Mouse (Mus musculus) common myeloid progenitor, adult 5-6 weeks (primary cell): ENCODE measurements around the gene Lrfn4. TPM values are rescaled to one million over a fixed set of nuclear protein-coding genes. Genes with fewer than 3 reads are reported as not detected.
"Not testable (repeated sequence)": the region's sequence is repeated elsewhere in the genome, so short reads cannot be mapped to it uniquely, and the experiment has no call there.

Source experiments
- ATAC-seq: replicated peaks from 2 replicates; pipeline ENCODE4 v1.8.0; 2016; ENCODE audit warnings: low read depth, mild to moderate bottlenecking, moderate TSS enrichment, inconsistent platforms; ENCODE audit not compliant: poor library complexity, severe bottlenecking
- total RNA-seq: library from RNA; stranded (forward); fragments of 200-1000, 187-1606 nt; gene quantifications from 2 replicates; pipeline ENCODE4 v1.2.3, GENCODE M21; 2017

Gene Lrfn4
- total RNA-seq, 1 experiment from 2014 or later: 2.9 TPM

- no peak for ATAC-seq
Measured at GRCm38 (mm10) chr19:4612181-4612961, 3.1 kb downstream of the Lrfn4 start.

DNA sequence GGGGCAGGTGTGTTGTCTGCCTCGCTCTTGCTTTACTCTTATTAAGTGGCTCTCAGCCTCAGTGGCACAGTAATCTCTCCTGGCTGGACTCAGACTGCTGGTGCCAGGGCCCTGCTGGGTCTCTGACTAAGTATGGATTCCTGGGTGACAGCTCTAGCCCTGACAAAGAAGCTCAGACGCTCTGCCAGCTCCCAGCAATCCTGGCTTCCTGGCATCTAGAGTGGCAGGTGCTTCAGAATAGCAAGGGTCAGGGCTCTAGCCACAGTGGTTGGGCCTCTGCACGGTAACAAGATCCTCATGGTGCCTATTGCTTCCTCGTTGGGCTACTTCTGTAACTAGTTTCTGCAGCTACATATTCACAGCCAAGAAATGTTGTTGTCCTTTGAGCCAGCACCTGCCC lies 5.4 kb downstream of the Lrfn4 start:
- ATAC-seq: no peak

GRCm38 (mm10) chr19:4608511-4608910 lies 7.0 kb downstream of the Lrfn4 start:
- ATAC-seq: no peak

DNA sequence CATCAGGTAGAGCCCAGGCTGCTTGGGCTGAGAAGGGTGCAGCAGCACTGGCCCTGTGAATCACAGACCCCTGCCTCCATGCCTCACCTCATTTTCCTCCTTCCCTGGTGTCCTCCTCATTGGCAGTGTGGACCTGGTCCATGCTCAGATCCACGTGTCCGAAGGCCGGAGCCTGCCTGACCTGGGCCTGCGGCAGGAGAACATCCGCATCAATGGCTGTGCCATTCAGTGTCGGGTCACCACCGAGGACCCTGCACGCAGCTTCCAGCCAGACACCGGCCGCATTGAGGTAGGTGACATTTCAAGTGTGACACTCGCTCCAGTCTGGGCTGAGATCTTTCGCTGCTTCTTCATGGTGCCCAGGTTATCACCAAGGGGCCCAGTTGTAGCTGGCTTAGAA lies 8.1 kb downstream of the Lrfn4 start:
- no peak for ATAC-seq

DNA sequence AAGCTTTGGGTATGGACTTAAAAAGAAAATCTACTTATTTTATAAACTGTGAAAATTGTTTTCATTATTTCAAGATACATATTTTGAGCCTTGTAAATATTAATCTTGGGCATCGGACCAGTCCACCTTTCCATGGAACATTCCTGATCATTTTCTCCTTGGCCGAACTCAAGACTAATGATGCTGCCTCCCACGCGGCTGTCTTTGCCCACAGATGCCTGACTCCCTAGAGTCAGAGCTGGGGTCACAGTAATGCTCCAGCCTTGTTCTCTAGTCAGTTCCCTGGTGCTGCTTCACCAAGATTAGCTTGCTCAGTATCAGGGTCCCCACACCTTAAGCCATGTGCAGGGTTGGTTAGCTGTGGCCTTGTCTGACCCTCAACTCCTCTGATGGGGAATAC lies 9.8 kb downstream of the Lrfn4 start:
- no peak for ATAC-seq

DNA sequence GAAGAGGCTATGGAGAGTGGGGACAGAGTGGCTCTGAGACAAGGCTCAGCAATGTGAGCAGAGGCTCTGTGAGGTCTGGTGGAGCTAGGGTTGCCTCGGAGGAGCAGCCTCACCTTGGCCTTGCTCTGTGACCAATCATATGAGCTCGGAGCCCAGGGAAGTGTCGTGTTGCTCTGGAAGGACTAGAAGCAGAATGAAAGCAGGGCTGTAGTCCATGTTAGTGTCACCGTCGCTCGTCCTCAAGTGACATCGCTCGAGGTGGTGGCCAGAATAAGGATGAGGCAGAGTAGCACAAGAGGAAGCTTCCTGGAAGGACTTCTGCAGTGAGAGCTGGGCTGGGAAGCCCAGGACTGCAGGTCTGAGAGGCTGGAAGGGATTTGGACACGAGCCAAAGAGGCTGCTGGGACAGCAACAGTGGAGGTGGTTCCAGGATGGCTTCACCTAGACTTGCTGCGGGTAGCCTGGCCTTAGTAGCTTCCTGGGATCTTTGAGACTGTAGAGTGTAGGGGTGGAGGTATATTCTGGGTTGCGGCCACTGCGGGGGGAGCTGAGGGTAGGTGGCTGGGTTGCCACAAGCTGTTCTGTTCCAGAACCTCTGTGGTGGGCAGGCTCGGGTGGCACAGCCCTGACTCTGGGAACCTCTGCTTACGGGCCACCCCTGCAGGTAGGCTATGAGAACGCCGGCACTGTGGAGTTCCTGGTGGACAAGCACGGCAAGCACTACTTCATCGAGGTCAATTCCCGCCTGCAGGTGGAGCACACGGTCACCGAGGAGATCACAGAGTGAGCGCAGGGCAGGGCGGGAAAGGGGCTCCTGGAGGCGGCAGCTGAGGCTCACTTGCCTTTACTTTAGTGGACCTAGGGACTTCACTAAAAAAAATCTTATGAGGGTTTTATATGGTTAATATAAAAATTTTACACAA lies 11.4 kb downstream of the Lrfn4 start:
- ATAC-seq: peak; percentile 92

DNA sequence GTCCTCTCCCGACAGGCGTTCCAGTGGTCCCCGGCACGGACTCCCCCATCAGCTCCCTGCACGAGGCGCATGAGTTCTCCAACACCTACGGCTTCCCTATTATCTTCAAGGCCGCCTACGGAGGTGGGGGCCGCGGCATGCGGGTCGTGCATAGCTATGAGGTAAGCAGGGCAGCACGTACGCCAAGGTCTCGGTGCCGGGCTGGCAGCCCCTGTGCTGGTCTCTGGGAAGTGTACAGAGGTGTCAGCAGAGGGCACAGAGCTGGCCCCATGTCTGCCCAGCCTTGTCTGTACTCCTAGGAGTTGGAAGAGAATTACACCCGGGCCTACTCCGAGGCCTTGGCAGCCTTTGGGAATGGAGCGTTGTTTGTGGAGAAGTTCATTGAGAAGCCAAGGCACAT lies 13.0 kb downstream of the Lrfn4 start:
- ATAC-seq: no peak

- no peak for ATAC-seq
Measured at GRCm38 (mm10) chr19:4596071-4596470, 19.4 kb downstream of the Lrfn4 start.

DNA sequence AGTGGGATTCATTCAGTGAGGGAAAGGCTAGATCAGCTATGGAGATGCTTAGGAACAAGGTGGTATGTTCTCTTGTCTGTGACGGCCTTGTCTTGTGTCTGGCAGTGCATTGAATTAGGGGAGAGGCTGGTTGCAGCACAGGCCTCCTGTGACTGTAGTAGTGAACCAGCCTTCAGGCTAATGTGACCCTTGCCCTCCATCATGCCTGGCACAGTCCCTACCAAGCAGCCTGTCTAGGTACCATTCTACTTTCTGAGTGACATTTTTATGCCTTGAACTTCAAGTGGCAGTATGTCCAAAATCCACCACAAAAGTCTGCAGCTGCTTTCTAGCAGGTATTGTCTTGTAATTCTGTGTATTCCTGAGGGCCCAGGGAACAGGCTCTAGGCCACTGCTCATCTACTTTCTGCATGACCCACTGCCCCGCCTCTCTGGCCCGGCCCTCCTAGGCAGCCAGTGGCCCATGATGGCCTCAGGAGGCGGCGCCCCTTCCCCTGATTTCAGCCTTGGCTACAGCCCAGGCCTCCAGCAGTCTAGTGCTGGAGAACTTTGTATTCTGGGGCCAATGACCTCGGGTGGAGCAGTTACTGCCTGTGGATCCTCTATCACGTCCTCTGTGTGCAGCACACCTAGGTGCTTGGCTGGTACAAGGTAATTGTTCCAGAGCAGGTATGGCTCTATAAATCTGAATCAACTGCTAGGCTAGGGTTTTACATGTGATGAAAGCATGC lies 21.5 kb downstream of the Lrfn4 start:
- no peak for ATAC-seq

DNA sequence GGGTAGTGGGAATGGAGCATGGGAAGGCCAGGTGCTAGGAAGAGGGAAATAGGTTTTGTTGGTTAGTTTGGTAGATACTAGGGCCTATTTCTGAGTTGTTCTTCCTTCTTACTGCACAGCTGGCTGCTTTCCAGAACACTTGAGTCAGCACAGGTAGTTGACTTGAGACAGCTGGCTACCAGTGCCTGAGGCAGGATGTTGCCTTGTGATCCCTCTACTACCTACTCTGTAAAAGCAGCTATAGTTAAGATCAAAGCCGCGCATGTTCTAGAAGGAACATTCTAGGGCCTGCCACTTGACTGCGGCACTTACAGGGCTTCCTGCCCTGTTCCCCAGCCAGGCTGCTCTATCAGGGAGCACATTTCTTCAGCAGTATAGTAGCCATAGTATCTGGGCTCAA lies 25.4 kb downstream of the Lrfn4 start:
- ATAC-seq: no peak

DNA sequence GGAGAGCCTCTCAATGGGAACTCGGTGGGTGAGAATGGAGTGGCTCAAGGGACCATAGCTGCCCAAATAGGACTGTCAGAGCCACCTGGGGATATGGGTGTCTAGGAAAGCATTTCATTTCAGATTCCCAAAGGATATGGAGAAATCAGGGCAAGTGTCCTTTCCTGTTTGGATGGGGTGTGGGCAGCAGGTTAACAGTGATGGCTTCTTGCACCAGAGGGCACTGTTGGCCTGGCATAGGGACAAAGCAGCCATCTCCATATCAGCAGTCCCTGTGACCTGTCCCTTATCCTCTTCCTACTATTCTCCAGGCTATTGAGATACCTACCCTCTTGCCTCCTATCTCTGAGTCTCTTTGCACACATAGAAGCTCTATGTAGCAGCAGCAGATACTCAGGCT lies 26.4 kb downstream of the Lrfn4 start:
- no peak for ATAC-seq

DNA sequence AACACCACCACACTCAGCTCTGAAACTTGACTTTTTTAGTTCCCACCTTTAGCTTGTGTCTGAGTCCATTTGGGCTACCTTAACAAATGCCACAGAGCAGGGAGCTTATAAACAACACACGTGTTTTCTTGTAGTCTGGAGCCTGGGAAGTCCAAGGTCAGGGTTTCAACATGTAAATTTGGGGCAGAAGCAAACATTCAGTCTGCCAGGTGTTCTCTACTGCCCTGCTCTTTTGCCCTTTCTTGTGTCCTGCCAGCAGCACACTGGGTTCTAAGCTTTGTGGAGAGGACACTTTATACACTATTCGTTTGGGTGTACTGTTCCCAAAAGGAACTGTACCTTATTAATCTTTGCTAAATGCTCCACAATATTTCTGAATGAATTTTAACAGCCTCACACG lies 27.0 kb downstream of the Lrfn4 start:
- ATAC-seq: no peak

- ATAC-seq: no peak
Measured at GRCm38 (mm10) chr19:4587426-4587825, 28.0 kb downstream of the Lrfn4 start.

DNA sequence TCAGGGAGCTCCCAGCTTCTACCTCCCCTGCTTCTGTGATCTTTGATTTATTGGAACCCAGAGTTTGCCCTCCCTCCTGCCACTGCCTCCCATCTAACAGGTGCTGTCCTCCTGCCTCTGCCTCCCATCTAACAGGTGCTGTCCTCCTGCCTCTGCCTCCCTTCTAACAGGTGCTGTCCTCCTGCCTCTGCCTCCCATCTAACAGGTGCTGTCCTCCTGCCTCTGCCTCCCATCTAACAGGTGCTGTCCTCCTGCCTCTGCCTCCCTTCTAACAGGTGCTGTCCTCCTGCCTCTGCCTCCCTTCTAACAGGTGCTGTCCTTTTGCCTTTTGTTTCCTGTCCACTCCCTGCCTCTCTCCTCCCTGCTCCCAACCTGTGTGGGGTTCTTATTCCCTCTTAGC lies 28.7 kb downstream of the Lrfn4 start:
- ATAC-seq: not testable (repeated sequence)

- ATAC-seq: no peak
Measured at GRCm38 (mm10) chr19:4583856-4584255, 31.6 kb downstream of the Lrfn4 start.

DNA sequence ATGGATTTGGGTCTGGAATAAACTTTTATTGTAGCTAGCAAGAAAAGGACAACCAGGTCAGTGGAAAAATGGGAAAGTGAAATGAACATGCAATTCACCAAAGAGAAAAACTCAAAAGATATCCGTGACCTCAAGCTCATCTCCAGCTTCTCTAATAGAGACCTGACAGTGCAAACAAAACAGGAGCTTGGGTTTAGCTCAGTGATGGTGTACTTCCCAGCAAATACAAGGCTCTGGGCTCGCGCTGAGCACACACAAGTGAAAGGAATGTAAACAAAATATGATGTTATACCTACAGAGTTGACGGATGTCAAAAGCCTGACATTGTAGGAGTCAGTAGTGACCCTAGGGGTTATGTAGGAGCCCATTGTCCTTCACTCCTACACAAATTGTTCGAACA lies 36.2 kb downstream of the Lrfn4 start:
- ATAC-seq: no peak

GRCm38 (mm10) chr19:4578799-4579198 lies 36.7 kb downstream of the Lrfn4 start:
- ATAC-seq: no peak

GRCm38 (mm10) chr19:4573241-4573640 lies 42.2 kb downstream of the Lrfn4 start:
- no peak for ATAC-seq

DNA sequence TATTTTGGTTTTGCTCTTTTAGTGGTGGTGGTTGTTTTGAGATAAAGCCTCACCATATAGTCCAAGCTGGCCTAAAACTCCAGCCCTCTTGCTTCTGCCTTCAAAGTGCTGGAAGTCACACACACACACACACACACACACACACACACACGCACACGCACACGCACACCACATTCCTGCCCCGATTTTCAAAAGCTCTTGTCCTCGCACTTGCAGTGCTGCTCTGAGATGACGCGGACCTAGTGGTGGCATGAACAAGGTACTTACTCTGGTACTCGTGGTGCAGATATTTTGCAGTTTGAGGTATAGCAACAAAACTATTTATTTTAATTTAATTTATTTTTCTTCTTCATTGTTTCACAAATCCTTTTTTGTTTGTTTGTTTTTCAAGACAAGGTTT lies 43.0 kb downstream of the Lrfn4 start:
- ATAC-seq: no peak

GRCm38 (mm10) chr19:4572061-4572460 lies 43.4 kb downstream of the Lrfn4 start:
- no peak for ATAC-seq

DNA sequence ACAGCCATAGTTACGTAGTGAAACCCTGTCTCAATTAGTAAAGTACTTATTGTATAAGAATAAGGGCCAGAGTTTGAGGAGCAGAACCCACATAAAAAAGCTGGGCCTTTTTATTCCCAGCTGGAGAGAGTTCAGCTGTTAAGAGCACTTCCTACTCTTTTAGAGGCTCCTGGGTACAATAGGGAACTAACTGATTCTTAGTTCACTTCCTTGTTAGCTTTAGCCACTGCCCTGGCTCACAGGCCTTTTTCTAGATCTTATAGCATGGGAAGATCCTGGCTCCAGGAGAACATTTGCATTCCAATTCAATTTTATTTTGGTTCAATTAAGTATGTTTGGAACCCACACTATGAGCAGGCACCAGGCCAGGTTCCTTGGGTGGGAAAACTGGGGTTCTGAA lies 43.8 kb downstream of the Lrfn4 start:
- no peak for ATAC-seq
